Mouse (Mus musculus) left cerebral cortex, postnatal 4 days (tissue): ENCODE data around the gene Sez6l2. TPM values are rescaled to one million over a fixed set of nuclear protein-coding genes. Genes with fewer than 3 reads are reported as not detected.

Experiments used
- DNase-seq: peaks from one replicate; pipeline ENCODE4 v3.0.0-alpha.2; 2022
- intact Hi-C: fragments of 180-260 bp; cut with DNase I; formaldehyde crosslinking; loops from one replicate; pipeline ENCODE4 v1.15.1; 2025
- total RNA-seq, 2 experiments: library from RNA; stranded (reverse); gene quantifications; 2 replicates each; pipeline ENCODE4 v1.2.3; 2021

Gene Sez6l2
- total RNA-seq, 2 experiments from 2014 or later, result 214 to 235 TPM

- no peak for DNase-seq
- intact Hi-C loops, result no loop called here
Observed at GRCm38 (mm10) chr7:127004122-127004875, 53.9 kb downstream of the Sez6l2 start.

GRCm38 (mm10) chr7:127007313-127008024, 57.1 kb downstream of the Sez6l2 start:
- no peak for DNase-seq

GRCm38 (mm10) chr7:127008239-127009019, 58.1 kb downstream of the Sez6l2 start:
- intact Hi-C loops, result no loop called here
- DNase-seq, result peak; percentile 85

More at GRCm38 (mm10) chr7:127007313-127008024, 57.1 kb downstream of the Sez6l2 start:
- intact Hi-C loops, result no loop called here

GRCm38 (mm10) chr7:127009307-127010085, 59.1 kb downstream of the Sez6l2 start:
- intact Hi-C loops, result no loop called here
- DNase-seq, result no peak

- DNase-seq, result no peak
- intact Hi-C loops, result no loop called here
Observed at GRCm38 (mm10) chr7:127011051-127011450, 60.7 kb downstream of the Sez6l2 start.

- intact Hi-C loops, result no loop called here
- DNase-seq, result no peak
Observed at GRCm38 (mm10) chr7:127011717-127012116, 61.4 kb downstream of the Sez6l2 start.

GRCm38 (mm10) chr7:127012374-127012773, 62.0 kb downstream of the Sez6l2 start:
- intact Hi-C loops, result no loop called here

GRCm38 (mm10) chr7:127012845-127013244, 62.5 kb downstream of the Sez6l2 start:
- intact Hi-C loops, result no loop called here
- DNase-seq, result no peak

More at GRCm38 (mm10) chr7:127012374-127012773, 62.0 kb downstream of the Sez6l2 start:
- DNase-seq, result no peak

GRCm38 (mm10) chr7:127013385-127013784, 63.0 kb downstream of the Sez6l2 start:
- DNase-seq, result no peak
- intact Hi-C loops, result no loop called here

GRCm38 (mm10) chr7:127014320-127014719, 64.0 kb downstream of the Sez6l2 start, which contains the start of gene Mvp:
TSS of gene Mvp (minus strand) at chr7:127014621.
- intact Hi-C loops, result no loop called here
- no peak for DNase-seq

- DNase-seq, result no peak
- intact Hi-C loops, result no loop called here
Observed at GRCm38 (mm10) chr7:127014993-127015392, 64.6 kb downstream of the Sez6l2 start.

- no peak for DNase-seq
- intact Hi-C loops, result no loop called here
Observed at GRCm38 (mm10) chr7:127016081-127016480, 65.7 kb downstream of the Sez6l2 start.

GRCm38 (mm10) chr7:127016481-127016485, 65.9 kb downstream of the Sez6l2 start, which contains the start of gene Pagr1b:
TSS of gene Pagr1b (minus strand) at chr7:127016484.
- intact Hi-C loops, result no loop called here
- DNase-seq, result no peak

GRCm38 (mm10) chr7:127016486-127016938, 66.1 kb downstream of the Sez6l2 start:
- intact Hi-C loops, result no loop called here
- DNase-seq, result no peak

- intact Hi-C loops, result no loop called here
- DNase-seq, result peak; percentile 99
Observed at GRCm38 (mm10) chr7:127016971-127017949, 66.9 kb downstream of the Sez6l2 start, which contains the start of gene Pagr1a. TSS of gene Pagr1a (minus strand) at chr7:127017352.

GRCm38 (mm10) chr7:127017950-127018345, 67.6 kb downstream of the Sez6l2 start:
- DNase-seq, result no peak
- intact Hi-C loops, result no loop called here

GRCm38 (mm10) chr7:127018416-127019305, 68.3 kb downstream of the Sez6l2 start:
- intact Hi-C loops, result no loop called here
- no peak for DNase-seq

GRCm38 (mm10) chr7:127019306-127019960, 69.1 kb downstream of the Sez6l2 start:
- intact Hi-C loops, result no loop called here
- DNase-seq, result no peak
